Mouse (Mus musculus): ENCODE measurements at regions not wholly inside any gene's neighbourhood (a gene's known extent, or its start where the extent isn't known, plus 50 kb on each side); places are given as distances from the start of the nearest gene placed in this dataset.

GRCm38 (mm10) chr4:64768610-64769009 lies 355.4 kb upstream of the Pappa start:
- TF ChIP-seq POLR2A (IDR thresholded peaks at IDR 0.05; ENCODE audit: low read depth, low read length): no peak
- no peak for TF ChIP-seq CTCF (IDR thresholded peaks at IDR 0.05; ENCODE audit: extremely low read depth, insufficient read length, insufficient replicate concordance, low read depth, low read length)
